Mouse (Mus musculus) cerebellum, adult 18-20 months (tissue): ENCODE data around the gene Dbh.

Source experiments
- DNase-seq, 2 experiments: peaks; one replicate each; pipeline ENCODE4 v3.0.0; 2021

Gene Dbh

DNA sequence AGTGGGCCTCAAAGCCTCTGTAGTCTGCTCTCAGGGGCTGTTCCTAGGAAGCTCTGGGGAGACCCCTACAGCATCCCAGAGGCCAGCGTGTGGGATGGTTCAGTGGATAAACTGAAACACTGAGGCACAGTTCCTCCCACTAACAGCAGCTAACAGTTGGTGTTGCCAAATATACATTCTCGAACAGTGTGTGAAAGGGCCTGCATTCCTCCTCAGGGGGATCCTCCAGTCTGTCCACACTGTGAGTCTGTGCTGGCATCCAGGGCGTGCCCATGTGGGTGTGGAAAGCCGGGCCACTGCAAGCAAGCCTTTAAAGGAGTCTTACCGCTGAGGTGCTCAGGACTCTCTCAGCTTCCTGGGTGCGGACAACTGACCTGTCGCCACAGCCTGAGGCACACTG is 61.5 kb downstream of the Dbh start:
- no peak for DNase-seq

DNA sequence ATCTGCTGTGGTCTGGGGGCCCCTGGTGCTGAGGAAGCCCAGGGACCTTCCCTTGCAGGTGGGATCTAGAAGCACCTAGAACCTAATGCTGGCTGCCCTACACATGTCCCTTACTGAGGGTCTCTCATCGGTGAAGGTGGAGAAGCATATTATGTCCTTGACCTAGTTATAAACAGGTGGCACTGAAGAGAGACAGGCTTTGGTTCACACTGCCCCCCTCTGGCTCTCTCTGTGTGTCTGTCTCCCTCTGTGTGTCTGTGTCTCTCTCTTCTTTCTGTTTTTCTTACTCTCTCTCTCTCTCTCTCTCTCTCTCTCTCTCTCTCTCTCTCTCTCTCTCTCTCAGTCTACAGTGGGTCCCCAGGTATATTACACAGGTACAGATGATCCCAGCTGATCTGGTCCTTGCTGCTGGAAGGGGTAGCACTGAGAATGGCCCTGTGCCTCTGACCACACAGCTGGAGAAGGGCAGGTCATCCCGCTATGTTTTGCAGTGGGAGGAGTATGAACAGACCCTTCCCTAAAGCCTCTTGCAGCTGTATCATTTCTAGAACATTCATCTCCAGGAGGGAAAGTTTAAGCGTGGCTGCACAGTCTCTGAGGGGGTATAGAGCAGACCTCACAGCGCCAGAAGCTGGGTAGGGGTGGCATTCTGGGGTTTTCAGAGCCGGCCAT is 63.9 kb downstream of the Dbh start:
- DNase-seq = peak in 1 of 2 experiments; percentile 9

DNA sequence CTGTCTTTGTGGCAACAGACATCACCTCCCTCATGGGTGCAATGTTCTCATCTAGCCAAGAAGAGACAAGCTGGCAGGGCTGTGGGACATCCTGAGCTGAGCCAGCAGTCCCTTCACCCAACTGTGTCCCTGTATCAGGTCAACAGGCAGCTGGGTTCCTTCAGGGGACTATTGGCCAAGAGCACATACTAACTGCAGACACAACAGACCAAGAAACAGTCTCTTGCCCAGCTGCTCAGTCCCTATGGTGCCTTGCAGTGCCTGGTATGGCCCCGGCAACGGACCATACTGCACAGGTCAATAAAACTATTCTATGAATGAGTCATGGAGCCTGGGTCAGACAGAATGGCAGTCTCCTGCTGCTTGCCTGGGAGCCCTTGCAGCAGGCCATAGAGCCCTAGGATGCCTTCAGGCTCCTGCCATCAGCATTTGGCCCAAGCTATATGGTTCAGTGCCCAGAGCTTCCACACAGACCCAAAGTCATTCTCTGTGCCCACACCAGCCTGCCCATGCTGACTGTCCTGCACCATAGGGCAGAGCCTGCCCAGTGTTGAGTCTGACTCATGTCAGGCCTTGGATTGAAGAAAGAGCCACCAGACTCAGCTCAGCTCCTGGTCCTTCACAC is 64.6 kb downstream of the Dbh start:
- peak; percentile 44 to 46 for DNase-seq

DNA sequence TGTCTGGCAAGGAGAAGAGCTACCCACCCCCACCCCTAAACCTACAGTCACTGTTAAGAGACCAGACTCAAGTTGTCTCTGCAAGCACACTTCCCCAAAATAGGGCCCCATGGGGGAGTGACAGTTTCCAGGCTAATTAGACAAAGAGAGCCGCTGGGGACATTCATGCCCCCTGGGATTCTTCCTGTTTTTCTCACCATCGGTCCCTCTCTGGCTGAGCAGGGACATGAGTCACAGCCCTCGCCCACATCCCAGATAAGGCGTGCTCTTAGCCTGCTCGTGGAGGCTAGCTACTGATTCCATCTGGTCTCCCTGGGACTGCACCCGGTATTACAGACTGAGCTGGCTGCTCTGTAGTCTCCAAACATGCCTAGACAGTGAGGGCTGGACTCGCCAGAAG is 67.3 kb downstream of the Dbh start:
- DNase-seq = no peak
